Mouse (Mus musculus): Measurements from ENCODE around the gene Hyal1. TPM values are rescaled to one million over a fixed set of nuclear protein-coding genes. Genes with fewer than 3 reads are reported as not detected.

The Hyal1 gene
- polyA plus RNA-seq, 1 experiment from 2014 or later, result 8.3 TPM

DNA sequence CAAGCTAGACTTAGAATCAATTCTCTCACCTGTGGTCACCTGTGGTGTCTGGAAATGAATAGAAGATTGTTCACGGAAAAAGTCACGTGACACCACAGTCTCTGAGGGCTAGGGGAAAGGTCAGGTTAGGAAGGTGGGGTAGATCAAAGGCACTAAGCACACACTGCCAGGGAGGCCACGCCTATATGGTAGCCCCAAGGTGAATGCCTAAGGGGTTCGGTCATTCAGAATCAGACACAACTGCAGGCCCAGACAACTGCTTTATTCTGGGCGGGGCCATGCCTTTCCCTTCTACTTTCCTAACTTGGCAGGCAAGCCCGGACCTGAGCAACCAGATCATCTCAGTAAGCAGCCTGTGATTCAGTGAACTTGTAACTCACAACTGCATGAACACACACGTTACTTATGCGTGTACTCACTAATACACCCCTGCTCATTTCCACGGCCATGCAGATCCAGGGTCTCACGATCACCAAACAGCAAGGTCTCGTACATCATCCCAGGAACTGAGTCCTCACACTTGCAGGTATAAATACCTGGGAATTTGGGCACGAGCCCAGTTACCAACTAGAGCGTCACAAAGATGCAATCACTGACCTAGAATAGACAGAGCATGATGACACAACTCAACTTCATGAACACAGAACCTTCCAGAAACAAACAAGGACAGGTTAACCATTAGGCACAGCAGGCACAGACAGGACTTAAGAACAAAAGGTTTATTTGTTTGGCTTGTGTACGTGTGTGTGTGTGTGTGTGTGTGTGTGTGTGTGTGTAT lies 959 bp upstream of the Hyal1 start:
- Histone ChIP-seq H3K36me3 (peaks cover 29% of the 10 kb centered on the region), H3K27me3 (no peaks in the 10 kb centered on the region), H3K27ac (peak overlapping the region; percentile 68), H3K9ac (no peak overlapping the region), H3K4me1 (replicated peaks) (peaks cover 53% of the 10 kb centered on the region), H3K4me2 (no peak overlapping the region), H3K9me3 (replicated peaks) (no peaks in the 10 kb centered on the region), H3K4me3 (no peak overlapping the region)
- WGBS, result 81% methylated on average over 14 of the region's 14 CpGs
- no peak for ATAC-seq (replicated peaks; ENCODE audit: insufficient number of reproducible peaks, insufficient read depth, low FRiP score, low read depth)

GRCm38 (mm10) chr9:107577871-107578270 lies 1.1 kb downstream of the Hyal1 start:
- ATAC-seq (replicated peaks; ENCODE audit: insufficient number of reproducible peaks, insufficient read depth, low FRiP score, low read depth), result no peak
- Histone ChIP-seq H3K4me2 (peak overlapping the region; percentile 55; the same call in 1 of the 2 replicates), H3K36me3 (peaks cover 17% of the 10 kb centered on the region), H3K4me1 (replicated peaks) (peaks cover 54% of the 10 kb centered on the region), H3K9ac (no peak overlapping the region), H3K4me3 (no peak overlapping the region), H3K9me3 (replicated peaks) (no peaks in the 10 kb centered on the region), H3K27me3 (no peaks in the 10 kb centered on the region), H3K27ac (no peak overlapping the region)
- WGBS, result 88% methylated on average over 10 of the region's 10 CpGs

GRCm38 (mm10) chr9:107578587-107578986 lies 1.9 kb downstream of the Hyal1 start, which contains the start of gene Naa80:
TSS of gene Naa80 (plus strand) at chr9:107578887.
- H3K4me2 ChIP-seq, result peak within 1 kb of the TSS; percentile 89; the same call in 1 of the 2 replicates
- H3K9me3 ChIP-seq (replicated peaks), result no peaks in the 10 kb centered on the region
- no peaks in the 10 kb centered on the region for H3K27me3 ChIP-seq
- 72% methylated on average over 3 of the region's 3 CpGs for WGBS
- H3K36me3 ChIP-seq, result peaks cover 18% of the 10 kb centered on the region
- H3K27ac ChIP-seq, result peak within 1 kb of the TSS; percentile 93
- no peak for ATAC-seq (replicated peaks; ENCODE audit: insufficient number of reproducible peaks, insufficient read depth, low FRiP score, low read depth)
- no peak within 1 kb of the TSS for H3K4me3 ChIP-seq
- H3K9ac ChIP-seq, result 0 out of 2 replicates have a peak within 1 kb of the TSS, but pooled peaks have one; percentile 14
- peaks cover 54% of the 10 kb centered on the region for H3K4me1 ChIP-seq (replicated peaks)

- 95% methylated on average over 14 of the region's 14 CpGs for WGBS
- Histone ChIP-seq H3K4me3 (no peak overlapping the region), H3K27me3 (no peaks in the 10 kb centered on the region), H3K36me3 (peaks cover 16% of the 10 kb centered on the region), H3K9ac (0 out of 2 replicates have a peak overlapping the region, but pooled peaks have one; percentile 14), H3K4me2 (0 out of 2 replicates have a peak overlapping the region, but pooled peaks have one; percentile 89), H3K4me1 (replicated peaks) (peaks cover 54% of the 10 kb centered on the region), H3K9me3 (replicated peaks) (no peaks in the 10 kb centered on the region), H3K27ac (peak overlapping the region; percentile 93)
- no peak for ATAC-seq (replicated peaks; ENCODE audit: insufficient number of reproducible peaks, insufficient read depth, low FRiP score, low read depth)
These were observed 2.5 kb downstream of the Hyal1 start for GRCm38 (mm10) chr9:107579023-107579900.

GRCm38 (mm10) chr9:107580501-107581317 lies 4.0 kb downstream of the Hyal1 start, which contains the start of gene Hyal3:
TSS of gene Hyal3 (plus strand) at chr9:107580818.
- H3K27me3 ChIP-seq, result no peaks in the 10 kb centered on the region
- peak within 1 kb of the TSS; percentile 93 for H3K27ac ChIP-seq
- peak within 1 kb of the TSS; percentile 65 for H3K9ac ChIP-seq
- WGBS, result under 1% methylated on average over 32 of the region's 32 CpGs
- peak within 1 kb of the TSS; percentile 62 for H3K4me3 ChIP-seq
- H3K36me3 ChIP-seq, result peaks cover 10% of the 10 kb centered on the region
- no peaks in the 10 kb centered on the region for H3K9me3 ChIP-seq (replicated peaks)
- peaks cover 52% of the 10 kb centered on the region for H3K4me1 ChIP-seq (replicated peaks)
- ATAC-seq (replicated peaks; ENCODE audit: insufficient number of reproducible peaks, insufficient read depth, low FRiP score, low read depth), result peak; percentile 74
- peak within 1 kb of the TSS; percentile 89 for H3K4me2 ChIP-seq

GRCm38 (mm10) chr9:107581584-107581983 lies 4.9 kb downstream of the Hyal1 start:
- H3K27ac ChIP-seq, result peak overlapping the region; percentile 93; the same call in 1 of the 2 replicates
- no peak for ATAC-seq (replicated peaks; ENCODE audit: insufficient number of reproducible peaks, insufficient read depth, low FRiP score, low read depth)
- peaks cover 45% of the 10 kb centered on the region for H3K4me1 ChIP-seq (replicated peaks)
- H3K4me2 ChIP-seq, result peak overlapping the region; percentile 89
- no peaks in the 10 kb centered on the region for H3K9me3 ChIP-seq (replicated peaks)
- no peaks in the 10 kb centered on the region for H3K27me3 ChIP-seq
- 68% methylated on average over 4 of the region's 4 CpGs for WGBS
- H3K4me3 ChIP-seq, result peak overlapping the region; percentile 62
- peaks cover 10% of the 10 kb centered on the region for H3K36me3 ChIP-seq
- H3K9ac ChIP-seq, result peak overlapping the region; percentile 65

- H3K9ac ChIP-seq, result no peak overlapping the region
- 90% methylated on average over 7 of the region's 7 CpGs for WGBS
- no peak overlapping the region for H3K4me2 ChIP-seq
- H3K27me3 ChIP-seq, result no peaks in the 10 kb centered on the region
- H3K36me3 ChIP-seq, result peaks cover 10% of the 10 kb centered on the region
- H3K9me3 ChIP-seq (replicated peaks), result no peaks in the 10 kb centered on the region
- H3K27ac ChIP-seq, result no peak overlapping the region
- H3K4me3 ChIP-seq, result no peak overlapping the region
- peaks cover 38% of the 10 kb centered on the region for H3K4me1 ChIP-seq (replicated peaks)
- ATAC-seq (replicated peaks; ENCODE audit: insufficient number of reproducible peaks, insufficient read depth, low FRiP score, low read depth), result no peak
These were observed 5.9 kb downstream of the Hyal1 start for GRCm38 (mm10) chr9:107582509-107583062.

DNA sequence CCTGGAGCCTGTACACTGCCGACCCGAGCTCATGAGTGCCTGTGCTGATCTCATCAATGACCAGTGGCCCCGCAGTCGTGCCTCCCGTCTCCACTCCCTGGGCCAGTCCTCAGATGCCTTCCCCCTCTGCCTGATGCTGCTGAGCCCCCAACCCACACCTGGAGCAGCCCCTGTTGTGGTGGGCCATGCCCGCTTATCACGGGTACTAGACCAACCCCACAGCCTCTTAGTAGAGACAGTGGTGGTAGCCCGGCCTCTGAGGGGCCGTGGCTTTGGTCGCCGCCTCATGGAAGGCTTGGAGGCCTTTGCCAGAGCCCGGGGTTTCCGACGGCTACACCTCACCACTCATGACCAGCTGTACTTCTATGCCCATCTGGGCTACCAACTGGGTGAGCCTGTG lies 6.4 kb downstream of the Hyal1 start:
- 90% methylated on average over 14 of the region's 14 CpGs for WGBS
- Histone ChIP-seq H3K9me3 (replicated peaks) (no peaks in the 10 kb centered on the region), H3K36me3 (peaks cover 10% of the 10 kb centered on the region), H3K27me3 (no peaks in the 10 kb centered on the region), H3K9ac (no peak overlapping the region), H3K4me1 (replicated peaks) (peaks cover 37% of the 10 kb centered on the region), H3K27ac (no peak overlapping the region), H3K4me3 (no peak overlapping the region), H3K4me2 (no peak overlapping the region)
- no peak for ATAC-seq (replicated peaks; ENCODE audit: insufficient number of reproducible peaks, insufficient read depth, low FRiP score, low read depth)

- H3K36me3 ChIP-seq, result peaks cover 20% of the 10 kb centered on the region
- no peak for ATAC-seq (replicated peaks; ENCODE audit: insufficient number of reproducible peaks, insufficient read depth, low FRiP score, low read depth)
- H3K9me3 ChIP-seq (replicated peaks), result no peaks in the 10 kb centered on the region
- peak overlapping the region; percentile 79; the same call in 1 of the 2 replicates for H3K4me2 ChIP-seq
- H3K9ac ChIP-seq, result no peak overlapping the region
- no peak overlapping the region for H3K4me3 ChIP-seq
- no peaks in the 10 kb centered on the region for H3K27me3 ChIP-seq
- H3K4me1 ChIP-seq (replicated peaks), result peaks cover 51% of the 10 kb centered on the region
- H3K27ac ChIP-seq, result no peak overlapping the region
- 90% methylated on average over 5 of the region's 5 CpGs for WGBS
These were observed 9.8 kb downstream of the Hyal1 start for GRCm38 (mm10) chr9:107586504-107586903.

GRCm38 (mm10) chr9:107586974-107587832 lies 10.5 kb downstream of the Hyal1 start, which contains the start of gene Ifrd2:
TSS of gene Ifrd2 (plus strand) at chr9:107587642.
- H3K4me2 ChIP-seq, result peak within 1 kb of the TSS; percentile 79
- peak within 1 kb of the TSS; percentile 56 for H3K27ac ChIP-seq
- no peaks in the 10 kb centered on the region for H3K27me3 ChIP-seq
- H3K4me3 ChIP-seq, result peak within 1 kb of the TSS; percentile 64
- no peaks in the 10 kb centered on the region for H3K9me3 ChIP-seq (replicated peaks)
- H3K4me1 ChIP-seq (replicated peaks), result peaks cover 44% of the 10 kb centered on the region
- 11% methylated on average over 46 of the region's 46 CpGs for WGBS
- peak within 1 kb of the TSS; percentile 62 for H3K9ac ChIP-seq
- peak; percentile 96 for ATAC-seq (replicated peaks; ENCODE audit: insufficient number of reproducible peaks, insufficient read depth, low FRiP score, low read depth)
- H3K36me3 ChIP-seq, result peaks cover 27% of the 10 kb centered on the region
